Mouse (Mus musculus) lung, postnatal 0 days (tissue): ENCODE measurements around the gene Dscam.

Experiments
- CTCF ChIP-seq: IDR thresholded peaks from 2 replicates; pipeline ENCODE4 v1.5.1; 2016; ENCODE audit warnings: antibody characterized with exemption, mild to moderate bottlenecking
- EP300 ChIP-seq: IDR thresholded peaks from 2 replicates; pipeline ENCODE4 v1.6.1; 2016; ENCODE audit warnings: antibody characterized with exemption, mild to moderate bottlenecking, control low read depth

- no peak for TF ChIP-seq EP300
- no peak for TF ChIP-seq CTCF
These were observed 109.8 kb downstream of the Dscam start for GRCm38 (mm10) chr16:97060736-97061135.
